Mouse (Mus musculus) liver, embryonic 13.5 days (tissue): ENCODE data around the gene Ubl7. TPM values are rescaled to one million over a fixed set of nuclear protein-coding genes. Genes with fewer than 3 reads are reported as not detected.

Experiments used
- ATAC-seq: fragments of 200-750 bp; cut with Nextera tagmentation; 2 replicates; pipeline ENCODE4 v1.8.0; 2017; ENCODE audit warnings: low read depth, mild to moderate bottlenecking, moderate number of reproducible peaks, moderate library complexity
- DNase-seq: peaks from one replicate; pipeline ENCODE4 v3.0.0; 2022
- H3K27ac ChIP-seq: fragments of 300-500 bp; sonication (generic); 2 replicates; pipeline ENCODE4 v1.5.1; 2015; ENCODE audit warnings: moderate library complexity, mild to moderate bottlenecking, inconsistent platforms
- H3K27me3 ChIP-seq: fragments of 300-500 bp; sonication (generic); 2 replicates; pipeline ENCODE4 v1.6.1; 2015; ENCODE audit warnings: mild to moderate bottlenecking, inconsistent platforms
- H3K36me3 ChIP-seq: fragments of 300-500 bp; sonication (generic); 2 replicates; pipeline ENCODE4 v1.6.1; 2015; ENCODE audit warnings: mild to moderate bottlenecking, inconsistent platforms
- H3K4me1 ChIP-seq: fragments of 300-500 bp; sonication (generic); replicated peaks from 2 replicates; pipeline ENCODE4 v1.6.1; 2015; ENCODE audit warnings: inconsistent platforms
- H3K4me2 ChIP-seq: fragments of 300-500 bp; sonication (generic); 2 replicates; pipeline ENCODE4 v1.6.1; 2015; ENCODE audit warnings: inconsistent platforms, mild to moderate bottlenecking, moderate library complexity
- H3K4me3 ChIP-seq: fragments of 300-500 bp; sonication (generic); replicated peaks from 2 replicates; pipeline ENCODE4 v1.5.1; 2015; ENCODE audit warnings: mild to moderate bottlenecking, inconsistent platforms
- H3K9ac ChIP-seq: fragments of 300-500 bp; sonication (generic); 2 replicates; pipeline ENCODE4 v1.6.1; 2015; ENCODE audit warnings: mild to moderate bottlenecking, inconsistent platforms
- H3K9me3 ChIP-seq: fragments of 300-500 bp; sonication (generic); replicated peaks from 2 replicates; pipeline ENCODE4 v1.6.1; 2016; ENCODE audit warnings: inconsistent platforms
- WGBS: fragments of 180-500 bp; shearing (Covaris S2); methylation state at CpG from one replicate; pipeline ENCODE4 v1.1.7; 2015; ENCODE audit not compliant: insufficient replicate concordance; 5-methylcytosine and 5-hydroxymethylcytosine counted together
- polyA plus RNA-seq: library from polyadenylated mRNA; unstranded; fragments of >200 nt; fragmentation: Nextera tagmentation; extraction: Ambion mirVana; gene quantifications from 2 replicates; pipeline ENCODE4 v1.2.1, GENCODE M21; 2015

Ubl7 gene
- polyA plus RNA-seq, 1 experiment from 2014 or later, result 58.9 TPM

GRCm38 (mm10) chr9:57949879-57950278 lies 39.1 kb downstream of the Ubl7 start:
- Histone ChIP-seq H3K9me3 (no peaks in the 10 kb centered on the region), H3K4me3 (no peak overlapping the region), H3K27ac (no peak overlapping the region), H3K27me3 (peaks cover 56% of the 10 kb centered on the region), H3K36me3 (no peaks in the 10 kb centered on the region), H3K9ac (no peak overlapping the region), H3K4me2 (no peak overlapping the region), H3K4me1 (no peaks in the 10 kb centered on the region)
- ATAC-seq (no peak), DNase-seq (no peak)
- 39% methylated on average over 8 of the region's 8 CpGs for WGBS

GRCm38 (mm10) chr9:57950519-57950918 lies 39.7 kb downstream of the Ubl7 start:
- Histone ChIP-seq H3K4me2 (no peak overlapping the region), H3K4me3 (no peak overlapping the region), H3K36me3 (no peaks in the 10 kb centered on the region), H3K27me3 (peaks cover 50% of the 10 kb centered on the region), H3K27ac (no peak overlapping the region), H3K9ac (no peak overlapping the region), H3K4me1 (no peaks in the 10 kb centered on the region), H3K9me3 (no peaks in the 10 kb centered on the region)
- ATAC-seq (no peak), DNase-seq (no peak)
- 61% methylated on average over 9 of the region's 9 CpGs for WGBS

GRCm38 (mm10) chr9:57951993-57952392 lies 41.2 kb downstream of the Ubl7 start:
- WGBS, result 61% methylated on average over 6 of the region's 6 CpGs
- peaks cover 38% of the 10 kb centered on the region for H3K27me3 ChIP-seq
- no peak for DNase-seq
- H3K4me2 ChIP-seq, result no peak overlapping the region
- H3K36me3 ChIP-seq, result no peaks in the 10 kb centered on the region
- no peak overlapping the region for H3K9ac ChIP-seq
- no peak overlapping the region for H3K27ac ChIP-seq
- no peaks in the 10 kb centered on the region for H3K4me1 ChIP-seq
- H3K9me3 ChIP-seq, result no peaks in the 10 kb centered on the region
- H3K4me3 ChIP-seq, result no peak overlapping the region
- no peak for ATAC-seq

- no peak overlapping the region for H3K4me2 ChIP-seq
- H3K27ac ChIP-seq, result no peak overlapping the region
- no peaks in the 10 kb centered on the region for H3K9me3 ChIP-seq
- no peak overlapping the region for H3K4me3 ChIP-seq
- DNase-seq (no peak), ATAC-seq (no peak)
- 0 out of 2 replicates have a peak, but pooled peaks cover 3% of the 10 kb centered on the region for H3K4me1 ChIP-seq
- WGBS, result 71% methylated on average over 12 of the region's 12 CpGs
- H3K36me3 ChIP-seq, result no peaks in the 10 kb centered on the region
- H3K9ac ChIP-seq, result no peak overlapping the region
- peaks cover 20% of the 10 kb centered on the region for H3K27me3 ChIP-seq
Observed at GRCm38 (mm10) chr9:57954962-57955744, 44.4 kb downstream of the Ubl7 start.

GRCm38 (mm10) chr9:57955764-57956163 lies 45.0 kb downstream of the Ubl7 start:
- H3K27ac ChIP-seq, result no peak overlapping the region
- peaks cover 19% of the 10 kb centered on the region for H3K27me3 ChIP-seq
- H3K36me3 ChIP-seq, result no peaks in the 10 kb centered on the region
- no peak overlapping the region for H3K4me2 ChIP-seq
- 54% methylated on average over 6 of the region's 6 CpGs for WGBS
- no peak overlapping the region for H3K9ac ChIP-seq
- DNase-seq, result no peak
- no peaks in the 10 kb centered on the region for H3K9me3 ChIP-seq
- peaks cover 3% of the 10 kb centered on the region; the same call in 1 of the 2 replicates for H3K4me1 ChIP-seq
- H3K4me3 ChIP-seq, result no peak overlapping the region
- no peak for ATAC-seq

GRCm38 (mm10) chr9:57956196-57956837 lies 45.5 kb downstream of the Ubl7 start:
- DNase-seq (no peak), ATAC-seq (no peak)
- no peaks in the 10 kb centered on the region for H3K36me3 ChIP-seq
- H3K27me3 ChIP-seq, result peaks cover 19% of the 10 kb centered on the region
- H3K4me3 ChIP-seq, result no peak overlapping the region
- H3K4me1 ChIP-seq, result peaks cover 3% of the 10 kb centered on the region; the same call in 1 of the 2 replicates
- H3K4me2 ChIP-seq, result no peak overlapping the region
- no peak overlapping the region for H3K27ac ChIP-seq
- H3K9ac ChIP-seq, result no peak overlapping the region
- no peaks in the 10 kb centered on the region for H3K9me3 ChIP-seq
- 51% methylated on average over 9 of the region's 9 CpGs for WGBS

- H3K9me3 ChIP-seq, result no peaks in the 10 kb centered on the region
- H3K4me2 ChIP-seq, result no peak overlapping the region
- H3K36me3 ChIP-seq, result no peaks in the 10 kb centered on the region
- peaks cover 3% of the 10 kb centered on the region; the same call in 1 of the 2 replicates for H3K4me1 ChIP-seq
- no peak overlapping the region for H3K4me3 ChIP-seq
- no peak overlapping the region for H3K9ac ChIP-seq
- DNase-seq (no peak), ATAC-seq (no peak)
- WGBS, result 29% methylated on average over 5 of the region's 5 CpGs
- no peak overlapping the region for H3K27ac ChIP-seq
- peaks cover 14% of the 10 kb centered on the region; the same call in 1 of the 2 replicates for H3K27me3 ChIP-seq
Observed at GRCm38 (mm10) chr9:57956838-57957236, 46.1 kb downstream of the Ubl7 start.

- ATAC-seq, result no peak
- 32% methylated on average over 1 of the region's 1 CpGs for WGBS
- H3K27me3 ChIP-seq, result peaks cover 8% of the 10 kb centered on the region; the same call in 1 of the 2 replicates
- no peak overlapping the region for H3K4me3 ChIP-seq
- no peak for DNase-seq
- no peak overlapping the region for H3K4me2 ChIP-seq
- H3K9me3 ChIP-seq, result no peaks in the 10 kb centered on the region
- no peaks in the 10 kb centered on the region for H3K36me3 ChIP-seq
- no peak overlapping the region for H3K9ac ChIP-seq
- H3K27ac ChIP-seq, result no peak overlapping the region
- peaks cover 3% of the 10 kb centered on the region; the same call in 1 of the 2 replicates for H3K4me1 ChIP-seq
Observed at GRCm38 (mm10) chr9:57958615-57959014, 47.8 kb downstream of the Ubl7 start.

GRCm38 (mm10) chr9:57959399-57959798 lies 48.6 kb downstream of the Ubl7 start:
- ATAC-seq (no peak), DNase-seq (no peak)
- 57% methylated on average over 10 of the region's 10 CpGs for WGBS
- no peaks in the 10 kb centered on the region for H3K36me3 ChIP-seq
- peaks cover 3% of the 10 kb centered on the region; the same call in 1 of the 2 replicates for H3K4me1 ChIP-seq
- no peak overlapping the region for H3K4me2 ChIP-seq
- H3K27ac ChIP-seq, result no peak overlapping the region
- no peak overlapping the region for H3K4me3 ChIP-seq
- no peak overlapping the region for H3K9ac ChIP-seq
- no peaks in the 10 kb centered on the region for H3K9me3 ChIP-seq
- peaks cover 5% of the 10 kb centered on the region; the same call in 1 of the 2 replicates for H3K27me3 ChIP-seq

- 72% methylated on average over 17 of the region's 17 CpGs for WGBS
- Histone ChIP-seq H3K4me1 (peaks cover 3% of the 10 kb centered on the region; the same call in 1 of the 2 replicates), H3K9ac (no peak overlapping the region), H3K27me3 (peaks cover 5% of the 10 kb centered on the region; the same call in 1 of the 2 replicates), H3K27ac (no peak overlapping the region), H3K9me3 (no peaks in the 10 kb centered on the region), H3K4me2 (no peak overlapping the region), H3K36me3 (no peaks in the 10 kb centered on the region), H3K4me3 (no peak overlapping the region)
- no peak for ATAC-seq
- DNase-seq, result no peak
Observed at GRCm38 (mm10) chr9:57959886-57960866, 49.4 kb downstream of the Ubl7 start.

- no peak overlapping the region for H3K4me3 ChIP-seq
- 80% methylated on average over 15 of the region's 15 CpGs for WGBS
- no peak overlapping the region for H3K27ac ChIP-seq
- peaks cover 3% of the 10 kb centered on the region; the same call in 1 of the 2 replicates for H3K4me1 ChIP-seq
- no peak for ATAC-seq
- no peak overlapping the region for H3K4me2 ChIP-seq
- peaks cover 5% of the 10 kb centered on the region; the same call in 1 of the 2 replicates for H3K27me3 ChIP-seq
- no peak for DNase-seq
- no peak overlapping the region for H3K9ac ChIP-seq
- no peaks in the 10 kb centered on the region for H3K36me3 ChIP-seq
- H3K9me3 ChIP-seq, result no peaks in the 10 kb centered on the region
Observed at GRCm38 (mm10) chr9:57961226-57961625, 50.4 kb downstream of the Ubl7 start.
